Mouse (Mus musculus): Measurements from ENCODE around the gene Tmem60.

The Tmem60 gene

DNA sequence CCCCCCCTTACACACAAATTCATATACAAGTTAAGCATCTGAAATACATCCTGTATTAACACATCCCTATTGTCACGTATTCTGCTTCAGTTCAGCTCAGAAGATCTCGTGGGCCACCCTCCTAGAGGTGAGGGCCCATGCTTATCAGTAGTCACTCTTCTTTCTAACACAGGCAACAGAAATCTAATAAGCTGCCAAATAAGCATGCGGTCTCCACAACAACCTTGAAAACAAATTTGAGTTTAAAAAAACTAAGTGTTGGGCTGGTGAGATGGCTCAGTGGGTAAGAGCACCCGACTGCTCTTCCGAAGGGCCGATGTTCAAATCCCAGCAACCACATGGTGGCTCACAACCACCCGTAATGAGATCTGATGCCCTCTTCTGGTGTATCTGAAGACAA, 24.2 kb downstream of the Tmem60 start:
- no peak for DNase-seq (ENCODE audit: extremely low spot score, low read depth, low spot score)

DNA sequence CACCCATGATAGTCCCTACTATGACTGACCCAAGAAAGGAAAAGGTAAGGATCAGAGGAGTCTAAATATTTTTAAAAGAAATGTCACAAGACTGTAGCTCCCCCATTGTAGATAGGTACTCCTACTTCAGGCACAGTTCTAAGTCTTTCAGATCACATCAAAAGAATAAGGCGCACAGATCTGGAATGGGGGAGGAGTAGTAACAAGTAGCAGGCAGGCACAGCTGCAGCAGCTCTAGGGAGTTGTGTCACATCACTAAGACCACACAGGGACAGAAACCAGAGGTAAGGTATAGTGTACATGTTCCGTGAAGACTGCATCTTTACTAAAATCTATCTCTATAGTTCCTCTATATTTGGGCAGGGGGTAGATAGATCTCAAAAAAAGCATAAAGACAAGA, 29.8 kb downstream of the Tmem60 start:
- DNase-seq (ENCODE audit: extremely low spot score, low read depth, low spot score), result no peak

DNA sequence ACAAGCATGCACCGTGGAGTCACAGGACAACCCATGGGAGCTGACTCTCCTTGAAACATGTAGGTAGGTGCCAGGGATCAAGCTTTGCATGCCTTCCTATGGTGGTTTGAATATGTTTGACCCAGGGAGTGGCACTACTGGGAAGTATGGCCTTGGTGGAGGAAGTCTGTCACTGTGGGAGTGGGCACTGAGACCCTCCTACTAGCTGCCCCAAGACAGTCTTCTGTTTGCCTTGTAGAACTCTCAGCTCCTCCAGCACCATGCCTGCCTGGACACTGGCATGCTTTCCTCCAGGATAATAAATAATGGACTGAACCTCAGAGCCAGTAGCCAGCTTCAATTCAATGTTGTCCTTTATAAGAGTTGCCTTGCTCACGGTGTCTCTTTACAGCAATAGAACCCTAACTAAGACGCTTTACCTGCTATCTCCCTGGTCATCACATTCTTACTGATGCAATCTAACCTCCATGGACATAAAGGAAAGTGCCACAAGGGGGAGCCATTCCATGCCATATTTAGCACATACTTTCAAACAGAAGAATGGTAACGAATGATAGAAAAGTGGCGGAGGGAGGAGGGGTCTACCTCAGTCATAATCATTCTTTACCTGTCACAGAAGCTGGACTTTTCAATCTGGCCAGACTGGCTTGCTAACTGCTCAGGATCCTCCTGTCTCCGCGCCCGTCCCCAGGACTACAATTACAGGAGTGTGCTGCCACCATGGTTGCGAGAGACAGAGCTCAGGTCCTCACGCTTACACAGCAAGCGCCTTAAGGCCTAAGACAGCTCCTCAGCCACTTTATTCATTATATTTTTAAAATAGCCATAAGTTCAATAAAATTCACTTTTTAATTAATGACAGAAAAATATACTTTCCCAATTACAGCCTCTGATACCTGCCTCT, 31.6 kb downstream of the Tmem60 start:
- DNase-seq (ENCODE audit: extremely low spot score, low read depth, low spot score), result peak; percentile 60

DNA sequence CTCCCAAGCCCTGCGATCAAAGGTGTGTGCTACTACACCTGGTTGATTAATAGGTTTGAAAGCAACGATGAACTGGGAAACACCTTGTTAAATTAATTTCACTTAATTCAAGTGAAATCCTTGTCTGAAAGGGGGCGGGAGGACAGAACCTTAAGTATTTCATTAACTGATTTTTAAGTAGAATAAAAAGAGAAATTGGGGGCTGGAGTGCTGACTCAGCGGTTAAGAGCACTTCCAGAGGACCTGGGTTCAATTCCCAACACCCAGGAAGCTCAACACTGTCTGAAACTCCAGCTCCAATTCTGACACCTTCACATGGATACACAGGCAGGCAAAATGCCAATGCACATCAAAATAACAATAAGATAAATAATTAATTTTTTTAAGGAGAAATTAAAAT, 37.0 kb downstream of the Tmem60 start:
- DNase-seq (ENCODE audit: extremely low spot score, low read depth, low spot score), result no peak

DNA sequence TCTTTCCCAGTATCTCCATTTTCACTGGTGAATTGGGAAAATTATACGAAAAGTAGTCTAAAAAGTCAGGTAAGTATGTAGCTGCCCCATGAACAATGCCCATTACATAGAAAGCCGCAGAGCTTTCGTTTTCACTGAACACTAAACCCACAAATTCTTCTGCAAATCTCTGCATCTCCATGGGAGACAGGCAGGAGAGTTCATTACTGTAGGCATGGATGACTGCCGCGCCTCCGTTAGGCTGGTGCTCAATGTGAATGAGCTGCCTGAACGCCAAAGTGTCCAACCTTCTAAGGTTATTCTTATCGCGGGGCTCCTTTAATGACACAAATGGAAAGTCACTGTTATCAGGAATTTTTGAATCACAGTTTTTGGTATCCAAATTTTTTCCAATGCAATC, 37.6 kb downstream of the Tmem60 start:
- no peak for DNase-seq (ENCODE audit: extremely low spot score, low read depth, low spot score)

DNA sequence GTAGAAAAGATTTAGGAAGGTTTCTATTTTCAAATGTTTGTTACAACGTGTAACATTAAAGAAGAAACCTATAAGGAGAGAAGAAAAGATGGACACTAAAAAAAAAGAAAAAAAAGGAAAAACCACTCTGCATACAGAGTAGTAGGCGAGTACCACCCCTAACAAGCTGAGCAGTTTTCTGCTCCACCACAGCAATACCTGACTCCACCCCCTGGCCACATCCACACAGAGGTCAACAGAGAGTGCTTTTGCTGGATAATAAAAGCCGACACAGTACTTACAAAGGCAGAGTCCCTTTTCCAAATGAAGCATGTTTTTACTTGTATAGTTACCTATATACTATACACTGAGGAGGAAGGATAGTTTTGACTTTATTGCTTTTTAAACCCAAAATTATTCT, 42.6 kb downstream of the Tmem60 start:
- DNase-seq (ENCODE audit: extremely low spot score, low read depth, low spot score), result no peak

DNA sequence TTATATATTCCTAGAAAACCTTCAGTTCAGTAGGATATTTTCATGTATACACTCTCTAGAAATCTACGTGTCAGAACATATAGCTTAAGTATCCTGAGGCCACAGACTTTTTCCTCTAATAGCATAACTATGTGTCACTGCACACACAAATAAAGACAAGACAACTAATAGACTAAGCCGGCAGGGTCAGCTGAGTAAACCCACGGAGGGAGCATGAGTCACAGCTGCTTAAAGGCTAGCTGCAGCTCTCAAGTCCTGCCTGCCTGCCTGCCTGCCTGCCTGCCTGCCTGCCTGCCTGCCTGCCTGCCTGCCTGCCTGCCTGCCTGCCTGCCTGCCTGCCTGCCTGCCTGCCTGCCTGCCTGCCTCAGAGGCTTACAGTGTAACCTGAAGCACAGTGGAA, 43.5 kb downstream of the Tmem60 start:
- no peak for DNase-seq (ENCODE audit: extremely low spot score, low read depth, low spot score)

DNA sequence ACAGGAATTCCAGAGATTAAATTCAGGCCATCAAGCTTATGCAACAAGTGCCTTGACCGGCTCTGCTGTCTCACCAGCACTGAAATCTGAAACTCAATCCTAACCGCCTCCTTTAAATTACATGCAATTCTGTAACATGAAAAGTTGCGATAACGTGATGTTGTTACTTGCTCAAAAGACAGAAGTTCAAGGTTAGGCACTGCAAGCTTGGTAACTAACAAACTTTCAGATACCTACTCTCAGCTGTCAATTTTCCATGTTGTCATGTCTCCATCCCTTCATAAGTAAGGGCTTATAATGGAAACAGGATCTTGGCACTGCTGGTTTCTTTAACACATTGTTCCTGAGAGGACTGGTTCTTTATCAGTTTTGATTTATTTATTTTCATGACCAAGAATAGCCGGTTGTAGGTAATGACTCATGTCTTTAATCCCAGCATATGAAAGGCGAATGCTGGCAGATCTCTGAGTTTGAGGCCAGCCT, 47.7 kb downstream of the Tmem60 start:
- no peak for DNase-seq (ENCODE audit: extremely low spot score, low read depth, low spot score)

DNA sequence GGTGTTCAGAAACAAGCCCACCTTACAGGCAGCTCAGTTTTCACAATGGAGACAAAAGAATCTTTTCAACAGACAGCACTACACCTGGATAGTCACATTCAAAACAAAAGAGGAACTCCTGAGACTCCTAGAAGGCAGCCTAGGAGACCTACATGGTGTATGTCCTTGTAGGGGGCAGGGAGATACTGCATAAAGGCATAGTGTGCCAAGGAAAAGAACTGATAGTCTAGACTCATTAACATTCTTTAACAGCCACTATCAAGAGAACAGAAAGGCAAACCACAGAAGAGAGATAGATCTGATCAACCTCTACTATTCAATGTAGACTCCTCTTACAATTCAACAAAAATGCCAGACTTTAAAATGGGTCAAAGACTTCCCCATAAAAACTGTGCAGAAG, 48.4 kb downstream of the Tmem60 start:
- no peak for DNase-seq (ENCODE audit: extremely low spot score, low read depth, low spot score)

DNA sequence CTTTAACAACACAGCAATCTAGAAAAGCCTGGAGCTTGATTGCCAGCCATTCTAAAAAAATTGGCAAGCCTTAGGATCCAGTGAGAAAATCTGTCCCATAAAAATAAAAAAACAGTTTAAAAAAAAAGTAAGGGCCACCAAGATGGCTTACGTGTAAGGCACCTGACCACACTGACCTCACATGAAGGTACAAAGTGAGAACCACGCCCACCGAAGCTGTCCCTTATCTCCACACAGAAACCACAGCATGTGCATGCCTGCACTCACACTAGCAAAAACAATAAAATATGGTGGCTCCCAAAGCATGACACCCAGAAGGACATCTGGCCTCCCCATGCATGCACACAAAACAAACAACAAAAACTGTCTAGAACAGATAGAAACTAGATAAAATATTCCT, 49.3 kb downstream of the Tmem60 start:
- no peak for DNase-seq (ENCODE audit: extremely low spot score, low read depth, low spot score)

DNA sequence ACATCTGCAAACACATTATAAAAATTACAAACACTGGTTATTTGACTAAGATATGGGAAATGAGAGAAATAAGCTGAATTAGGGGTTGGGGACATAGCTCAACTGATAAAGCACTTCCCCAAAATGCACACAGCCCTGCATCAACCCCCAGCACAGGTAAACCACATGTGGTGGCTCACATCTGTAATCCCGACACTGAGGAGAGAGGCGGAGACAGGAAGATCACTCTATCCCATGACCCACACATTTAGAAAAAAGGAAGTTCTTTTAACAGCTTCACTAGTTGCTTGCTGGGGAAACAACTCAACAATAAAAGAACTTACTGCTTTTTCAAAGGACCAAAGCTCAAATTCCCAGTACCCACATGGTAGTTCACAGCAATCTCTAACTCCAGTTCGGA, 50.6 kb downstream of the Tmem60 start:
- DNase-seq (ENCODE audit: extremely low spot score, low read depth, low spot score), result no peak

DNA sequence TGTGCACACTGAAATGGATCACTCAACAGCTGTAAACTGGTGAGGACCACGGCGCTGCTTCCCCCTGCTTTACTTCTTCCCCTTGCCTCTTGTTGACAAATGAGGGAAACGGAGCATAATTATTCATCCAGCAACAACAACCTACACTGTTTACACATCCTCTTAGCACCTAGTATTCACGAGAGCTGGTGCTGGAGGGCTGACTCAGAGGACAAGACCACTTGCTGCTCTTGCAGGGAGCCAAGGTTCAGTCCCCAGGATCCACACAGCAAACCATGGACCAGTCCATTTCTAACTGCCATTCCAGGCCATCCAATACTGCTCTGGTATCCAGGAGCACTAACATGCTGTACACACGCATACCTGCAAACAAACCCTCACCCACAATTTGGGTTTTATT, 53.9 kb downstream of the Tmem60 start:
- no peak for DNase-seq (ENCODE audit: extremely low spot score, low read depth, low spot score)

Data from hindlimb bud, embryonic 11.5 days (tissue).